Mouse (Mus musculus) forebrain, embryonic 15.5 days (tissue): ENCODE results near the gene Mgrn1. TPM values are rescaled to one million over a fixed set of nuclear protein-coding genes. Genes with fewer than 3 reads are reported as not detected.

ENCODE experiments used
- ATAC-seq: fragments of 200-750 bp; cut with Nextera tagmentation; replicated peaks from 2 replicates; pipeline ENCODE4 v1.8.0; 2017; ENCODE audit warnings: mild to moderate bottlenecking, moderate TSS enrichment, moderate library complexity
- H3K27ac ChIP-seq: fragments of 300-500 bp; sonication (generic); replicated peaks from 2 replicates; pipeline ENCODE4 v1.5.1; 2015; ENCODE audit warnings: mild to moderate bottlenecking, inconsistent platforms
- H3K27me3 ChIP-seq: fragments of 300-500 bp; sonication (generic); 2 replicates; pipeline ENCODE4 v1.6.1; 2015; ENCODE audit warnings: inconsistent platforms
- H3K36me3 ChIP-seq: fragments of 300-500 bp; sonication (generic); 2 replicates; pipeline ENCODE4 v1.6.1; 2015; ENCODE audit warnings: mild to moderate bottlenecking, inconsistent platforms
- H3K4me1 ChIP-seq: fragments of 300-500 bp; sonication (generic); 2 replicates; pipeline ENCODE4 v1.6.1; 2015; ENCODE audit warnings: inconsistent platforms
- H3K4me2 ChIP-seq: fragments of 300-500 bp; sonication (generic); replicated peaks from 2 replicates; pipeline ENCODE4 v1.6.1; 2015; ENCODE audit warnings: mild to moderate bottlenecking, inconsistent platforms
- H3K4me3 ChIP-seq: fragments of 300-500 bp; sonication (generic); 2 replicates; pipeline ENCODE4 v1.5.1; 2015; ENCODE audit warnings: mild to moderate bottlenecking, inconsistent platforms
- H3K9ac ChIP-seq: fragments of 300-500 bp; sonication (generic); replicated peaks from 2 replicates; pipeline ENCODE4 v1.6.1; 2015; ENCODE audit warnings: mild to moderate bottlenecking, inconsistent platforms
- H3K9me3 ChIP-seq: fragments of 300-500 bp; sonication (generic); 2 replicates; pipeline ENCODE4 v1.6.1; 2016; ENCODE audit warnings: inconsistent platforms
- WGBS: fragments of 180-500 bp; shearing (Covaris S2); methylation state at CpG from one replicate; pipeline ENCODE4 v1.1.7; 2015; ENCODE audit warnings: mixed read lengths; 5-methylcytosine and 5-hydroxymethylcytosine counted together
- polyA plus RNA-seq: library from polyadenylated mRNA; unstranded; fragments of >200 nt; fragmentation: Nextera tagmentation; extraction: Ambion mirVana; gene quantifications from 2 replicates; pipeline ENCODE4 v1.2.1, GENCODE M21; 2015

The Mgrn1 gene
- polyA plus RNA-seq, 1 experiment from 2014 or later, result 102 TPM

- 84% methylated on average over 2 of the region's 2 CpGs for WGBS
- 0 out of 2 replicates have a peak, but pooled peaks cover 4% of the 10 kb centered on the region for H3K4me1 ChIP-seq
- H3K4me3 ChIP-seq, result no peak overlapping the region
- ATAC-seq, result no peak
- H3K36me3 ChIP-seq, result 0 out of 2 replicates have a peak, but pooled peaks cover 2% of the 10 kb centered on the region
- no peak overlapping the region for H3K4me2 ChIP-seq
- H3K9ac ChIP-seq, result no peak overlapping the region
- H3K27me3 ChIP-seq, result no peaks in the 10 kb centered on the region
- H3K9me3 ChIP-seq, result no peaks in the 10 kb centered on the region
- no peak overlapping the region for H3K27ac ChIP-seq
These were observed 16.3 kb downstream of the Mgrn1 start for GRCm38 (mm10) chr16:4902390-4902789.

DNA sequence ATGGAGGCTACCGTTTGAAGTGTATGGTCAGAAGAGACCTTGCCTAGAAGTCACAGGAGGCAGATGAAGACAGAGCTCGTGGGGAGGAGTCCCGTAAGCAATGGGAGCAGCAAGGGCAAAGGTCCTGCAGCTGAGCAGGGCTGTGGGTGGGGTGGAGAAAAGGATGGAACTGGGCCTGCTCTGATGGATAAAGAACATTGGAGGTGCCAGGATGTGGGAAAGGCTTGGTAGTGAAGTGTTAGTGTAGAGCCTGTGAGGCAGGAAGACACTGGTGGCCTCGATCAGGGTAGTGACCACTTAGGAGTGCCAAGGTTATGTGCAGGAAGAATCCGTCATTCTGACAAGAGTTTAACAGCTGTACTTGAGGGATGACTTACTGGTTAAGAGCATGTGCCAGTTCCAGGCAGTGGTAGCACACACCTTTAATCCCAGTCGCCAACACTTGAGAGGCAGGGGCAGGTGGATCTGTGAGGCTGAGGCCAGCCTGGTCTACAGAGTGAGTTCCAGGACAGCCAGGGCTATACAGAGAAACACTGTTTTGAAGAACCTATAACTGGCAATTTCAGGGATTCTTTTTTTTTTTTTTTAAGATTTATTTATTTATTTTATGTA lies 17.5 kb downstream of the Mgrn1 start:
- Histone ChIP-seq H3K4me3 (no peak overlapping the region), H3K9ac (no peak overlapping the region), H3K4me1 (0 out of 2 replicates have a peak, but pooled peaks cover 4% of the 10 kb centered on the region), H3K27ac (no peak overlapping the region), H3K9me3 (no peaks in the 10 kb centered on the region), H3K4me2 (no peak overlapping the region), H3K27me3 (no peaks in the 10 kb centered on the region), H3K36me3 (peaks cover 5% of the 10 kb centered on the region; the same call in 1 of the 2 replicates)
- ATAC-seq, result no peak
- WGBS, result 85% methylated on average over 6 of the region's 6 CpGs

DNA sequence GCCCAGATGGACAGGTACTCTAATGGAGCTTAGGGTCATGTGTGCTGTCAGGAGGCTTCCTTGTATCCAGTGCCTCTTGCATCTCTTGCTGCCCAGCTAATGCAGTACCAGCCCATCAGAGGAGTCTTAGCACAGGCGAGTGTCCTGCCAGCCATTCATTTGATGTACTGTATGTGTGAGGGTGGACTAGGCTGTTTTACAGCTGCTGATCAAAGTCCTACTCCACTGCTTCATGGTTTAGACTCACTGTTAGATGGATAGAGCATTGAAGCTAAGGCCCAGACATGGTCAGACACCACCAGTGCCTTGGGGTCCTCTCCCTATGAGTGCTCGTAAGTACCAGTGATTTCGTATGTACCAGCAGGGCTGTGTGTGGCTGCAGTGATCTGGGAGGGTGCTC lies 18.8 kb downstream of the Mgrn1 start:
- Histone ChIP-seq H3K27me3 (no peaks in the 10 kb centered on the region), H3K9me3 (no peaks in the 10 kb centered on the region), H3K36me3 (peaks cover 14% of the 10 kb centered on the region), H3K4me1 (0 out of 2 replicates have a peak, but pooled peaks cover 4% of the 10 kb centered on the region), H3K4me3 (no peak overlapping the region), H3K4me2 (no peak overlapping the region), H3K9ac (no peak overlapping the region), H3K27ac (no peak overlapping the region)
- ATAC-seq, result no peak
- 92% methylated on average over 3 of the region's 3 CpGs for WGBS

DNA sequence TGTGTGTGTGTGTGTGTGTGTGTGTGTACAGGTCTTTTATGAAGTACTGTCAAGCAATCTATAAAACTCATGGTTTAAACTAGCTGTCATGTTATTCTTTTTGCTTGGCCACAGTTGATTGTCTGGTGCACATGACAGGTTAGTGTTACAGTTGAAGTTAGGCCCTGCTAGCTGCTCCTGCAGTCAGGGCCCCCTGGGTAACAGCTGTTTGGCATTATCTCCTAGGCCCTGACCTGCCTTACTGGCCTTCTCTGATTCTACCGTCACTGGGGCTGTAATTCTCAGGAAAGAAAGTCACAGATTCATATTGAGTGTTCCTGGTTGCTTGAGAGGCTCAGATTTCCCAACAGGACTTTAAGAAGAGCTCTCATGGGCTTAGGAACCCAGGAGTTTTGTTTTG lies 19.5 kb downstream of the Mgrn1 start:
- no peaks in the 10 kb centered on the region for H3K9me3 ChIP-seq
- H3K36me3 ChIP-seq, result peaks cover 20% of the 10 kb centered on the region
- H3K4me2 ChIP-seq, result no peak overlapping the region
- H3K27me3 ChIP-seq, result no peaks in the 10 kb centered on the region
- ATAC-seq, result no peak
- WGBS, result 74% methylated on average over 1 of the region's 1 CpGs
- no peak overlapping the region for H3K9ac ChIP-seq
- no peak overlapping the region for H3K27ac ChIP-seq
- H3K4me1 ChIP-seq, result 0 out of 2 replicates have a peak, but pooled peaks cover 4% of the 10 kb centered on the region
- no peak overlapping the region for H3K4me3 ChIP-seq

GRCm38 (mm10) chr16:4906559-4906958 lies 20.5 kb downstream of the Mgrn1 start:
- Histone ChIP-seq H3K9me3 (no peaks in the 10 kb centered on the region), H3K9ac (no peak overlapping the region), H3K4me3 (no peak overlapping the region), H3K27ac (no peak overlapping the region), H3K36me3 (peaks cover 26% of the 10 kb centered on the region), H3K27me3 (no peaks in the 10 kb centered on the region), H3K4me2 (no peak overlapping the region), H3K4me1 (no peaks in the 10 kb centered on the region)
- no peak for ATAC-seq

GRCm38 (mm10) chr16:4907386-4907785 lies 21.3 kb downstream of the Mgrn1 start:
- H3K27ac ChIP-seq, result no peak overlapping the region
- peaks cover 31% of the 10 kb centered on the region for H3K36me3 ChIP-seq
- WGBS, result 81% methylated on average over 2 of the region's 2 CpGs

DNA sequence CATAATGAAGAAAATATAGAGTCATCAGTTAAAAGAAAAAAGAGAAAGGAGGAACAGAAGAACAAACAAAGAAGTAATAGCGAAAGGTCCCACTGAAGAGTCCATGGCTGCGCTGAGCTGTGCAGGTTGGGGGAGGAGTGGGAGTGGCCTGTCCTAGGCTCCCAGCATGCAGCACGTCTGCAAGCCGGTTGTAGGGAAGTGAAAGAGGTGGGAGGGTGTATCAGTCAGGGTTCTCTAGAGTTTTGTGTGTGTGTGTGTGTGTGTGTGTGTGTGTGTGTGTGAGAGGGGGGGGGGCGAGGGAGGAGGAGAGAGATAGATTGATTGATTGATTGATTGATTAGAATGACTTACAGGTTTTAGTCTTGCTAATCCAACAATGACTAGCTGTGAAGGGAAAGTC lies 21.9 kb downstream of the Mgrn1 start:
- Histone ChIP-seq H3K9ac (no peak overlapping the region), H3K9me3 (no peaks in the 10 kb centered on the region), H3K27me3 (no peaks in the 10 kb centered on the region), H3K4me1 (no peaks in the 10 kb centered on the region), H3K4me3 (no peak overlapping the region), H3K4me2 (no peak overlapping the region), H3K27ac (no peak overlapping the region), H3K36me3 (peaks cover 37% of the 10 kb centered on the region)
- WGBS, result 47% methylated on average over 4 of the region's 5 CpGs
- no peak for ATAC-seq

More at GRCm38 (mm10) chr16:4907386-4907785, 21.3 kb downstream of the Mgrn1 start:
- no peak for ATAC-seq
- no peak overlapping the region for H3K4me2 ChIP-seq
- H3K4me1 ChIP-seq, result no peaks in the 10 kb centered on the region
- H3K9ac ChIP-seq, result no peak overlapping the region
- no peak overlapping the region for H3K4me3 ChIP-seq
- H3K9me3 ChIP-seq, result no peaks in the 10 kb centered on the region
- H3K27me3 ChIP-seq, result no peaks in the 10 kb centered on the region

- H3K9me3 ChIP-seq, result no peaks in the 10 kb centered on the region
- no peak overlapping the region for H3K4me3 ChIP-seq
- peaks cover 42% of the 10 kb centered on the region for H3K36me3 ChIP-seq
- no peak overlapping the region for H3K9ac ChIP-seq
- no peak for ATAC-seq
- H3K4me2 ChIP-seq, result no peak overlapping the region
- no peaks in the 10 kb centered on the region for H3K27me3 ChIP-seq
- H3K4me1 ChIP-seq, result 0 out of 2 replicates have a peak, but pooled peaks cover 3% of the 10 kb centered on the region
- 98% methylated on average over 2 of the region's 2 CpGs for WGBS
- no peak overlapping the region for H3K27ac ChIP-seq
These were observed 23.7 kb downstream of the Mgrn1 start for GRCm38 (mm10) chr16:4909745-4910144.

- Histone ChIP-seq H3K9me3 (no peaks in the 10 kb centered on the region), H3K27ac (no peak overlapping the region), H3K4me2 (no peak overlapping the region), H3K27me3 (no peaks in the 10 kb centered on the region), H3K9ac (no peak overlapping the region), H3K4me3 (no peak overlapping the region), H3K36me3 (peaks cover 48% of the 10 kb centered on the region), H3K4me1 (0 out of 2 replicates have a peak, but pooled peaks cover 3% of the 10 kb centered on the region)
- ATAC-seq, result no peak
- 94% methylated on average over 8 of the region's 8 CpGs for WGBS
These were observed 24.7 kb downstream of the Mgrn1 start for GRCm38 (mm10) chr16:4910758-4911157.

GRCm38 (mm10) chr16:4912074-4912648 lies 26.1 kb downstream of the Mgrn1 start:
- Histone ChIP-seq H3K9ac (no peak overlapping the region), H3K4me2 (no peak overlapping the region), H3K4me3 (no peak overlapping the region), H3K27me3 (no peaks in the 10 kb centered on the region), H3K9me3 (no peaks in the 10 kb centered on the region), H3K36me3 (peaks cover 60% of the 10 kb centered on the region), H3K4me1 (0 out of 2 replicates have a peak, but pooled peaks cover 3% of the 10 kb centered on the region), H3K27ac (no peak overlapping the region)
- WGBS, result 78% methylated on average over 10 of the region's 10 CpGs
- no peak for ATAC-seq

DNA sequence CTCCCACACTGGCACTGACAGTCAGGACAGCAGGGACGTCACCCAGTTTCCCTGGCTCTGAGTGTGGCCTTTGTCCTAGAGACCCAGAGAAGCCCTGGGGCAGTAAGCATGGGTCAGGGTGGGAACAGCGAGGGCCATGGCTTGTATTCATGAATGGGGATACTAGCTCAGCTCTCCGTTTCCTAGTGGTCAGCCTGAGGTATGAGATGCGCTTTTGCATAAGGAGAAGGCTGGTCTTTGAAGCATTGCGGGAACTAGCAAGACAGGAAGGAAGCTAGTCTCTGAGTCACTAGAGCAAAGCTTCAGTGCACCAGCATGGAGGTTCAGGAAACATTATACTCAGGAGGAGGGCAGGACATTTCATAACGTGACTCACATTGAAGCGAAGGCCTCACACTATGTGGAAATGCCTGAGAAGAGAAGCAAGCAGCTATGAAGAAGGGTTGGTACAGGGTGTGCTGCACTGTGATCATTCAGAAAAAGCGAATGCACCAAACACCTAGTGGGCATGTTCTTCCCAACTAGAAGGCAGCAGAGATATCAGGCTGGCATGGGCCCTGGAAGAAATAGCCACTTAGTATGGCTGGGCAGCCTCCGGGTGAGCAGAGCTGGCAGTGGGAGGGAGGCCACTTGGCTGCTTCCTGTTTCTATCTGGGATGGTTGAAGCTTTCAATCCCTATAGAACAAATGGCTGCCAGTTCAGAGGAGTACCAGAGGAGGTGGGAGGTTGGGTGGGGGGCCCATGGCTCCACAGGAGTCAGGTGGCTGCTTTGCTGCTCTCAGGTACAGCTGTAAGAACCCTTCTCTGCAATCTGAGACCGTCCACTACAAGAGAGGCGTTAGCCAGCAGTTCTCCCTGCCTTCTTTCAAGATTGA lies 27.1 kb downstream of the Mgrn1 start:
- H3K9ac ChIP-seq, result no peak overlapping the region
- ATAC-seq, result peak; percentile 49
- no peak overlapping the region for H3K4me2 ChIP-seq
- H3K27ac ChIP-seq, result peak overlapping the region; percentile 15; the same call in 1 of the 2 replicates
- H3K4me1 ChIP-seq, result 0 out of 2 replicates have a peak, but pooled peaks cover 3% of the 10 kb centered on the region
- no peak overlapping the region for H3K4me3 ChIP-seq
- no peaks in the 10 kb centered on the region for H3K27me3 ChIP-seq
- H3K36me3 ChIP-seq, result peaks cover 60% of the 10 kb centered on the region
- 84% methylated on average over 11 of the region's 11 CpGs for WGBS
- H3K9me3 ChIP-seq, result no peaks in the 10 kb centered on the region
